Mouse (Mus musculus): ENCODE results near the gene Sirt3.

- TF ChIP-seq POLR2A (IDR thresholded peaks at IDR 0.05; ENCODE audit: borderline replicate concordance, insufficient read depth, low read length) (no peak), CTCF (IDR thresholded peaks at IDR 0.05; ENCODE audit: borderline replicate concordance, insufficient read depth, low read depth, low read length) (no peak)
Measured at GRCm38 (mm10) chr7:140879355-140879754, 2.8 kb downstream of the Sirt3 start.

All from cerebellum, adult 2 months (tissue).